Mouse (Mus musculus): ENCODE results near the gene Lrrn3.

Lrrn3 gene

GRCm38 (mm10) chr12:41486331-41486730, at the start of gene Lrrn3:
Lrrn3 (minus strand) TSS chr12:41486431.
- DNase-seq = no peak

GRCm38 (mm10) chr12:41528410-41528809, 42.2 kb upstream of the Lrrn3 start:
- no peak for DNase-seq

GRCm38 (mm10) chr12:41526688-41527087, 40.5 kb upstream of the Lrrn3 start:
- no peak for DNase-seq

- DNase-seq = no peak
Measured at GRCm38 (mm10) chr12:41521671-41522070, 35.4 kb upstream of the Lrrn3 start.

GRCm38 (mm10) chr12:41520326-41520725, 34.1 kb upstream of the Lrrn3 start:
- DNase-seq = no peak

- DNase-seq = no peak
Measured at GRCm38 (mm10) chr12:41518897-41519296, 32.7 kb upstream of the Lrrn3 start.

- DNase-seq = no peak
Measured at GRCm38 (mm10) chr12:41510588-41510987, 24.4 kb upstream of the Lrrn3 start.

- no peak for DNase-seq
Measured at GRCm38 (mm10) chr12:41508610-41509009, 22.4 kb upstream of the Lrrn3 start.

- DNase-seq = no peak
Measured at GRCm38 (mm10) chr12:41500049-41500820, 14.0 kb upstream of the Lrrn3 start.

- no peak for DNase-seq
Measured at GRCm38 (mm10) chr12:41494620-41495019, 8.4 kb upstream of the Lrrn3 start.

GRCm38 (mm10) chr12:41487005-41487404, 774 bp upstream of the Lrrn3 start:
- DNase-seq = no peak

- peak; percentile 27 for DNase-seq
Measured at GRCm38 (mm10) chr12:41485512-41486215, 567 bp downstream of the Lrrn3 start.

GRCm38 (mm10) chr12:41484689-41485511, 1.3 kb downstream of the Lrrn3 start:
- DNase-seq = no peak

GRCm38 (mm10) chr12:41483593-41484451, 2.4 kb downstream of the Lrrn3 start:
- DNase-seq = peak; percentile 1

GRCm38 (mm10) chr12:41483091-41483592, 3.1 kb downstream of the Lrrn3 start:
- DNase-seq = no peak

GRCm38 (mm10) chr12:41481486-41481885, 4.7 kb downstream of the Lrrn3 start:
- DNase-seq = no peak

- no peak for DNase-seq
Measured at GRCm38 (mm10) chr12:41469096-41469801, 17.0 kb downstream of the Lrrn3 start.

- no peak for DNase-seq
Measured at GRCm38 (mm10) chr12:41468374-41468991, 17.7 kb downstream of the Lrrn3 start.

- DNase-seq = peak; percentile 21
Measured at GRCm38 (mm10) chr12:41438446-41438845, 47.8 kb downstream of the Lrrn3 start.

GRCm38 (mm10) chr12:41436206-41436985, 49.8 kb downstream of the Lrrn3 start:
- no peak for DNase-seq
